Mouse (Mus musculus) spleen, adult 2 months (tissue): ENCODE results near the gene Ly6g5b. TPM values are rescaled to one million over a fixed set of nuclear protein-coding genes. Genes with fewer than 3 reads are reported as not detected.

Source experiments
- DNase-seq, 2 experiments: peaks; one replicate each; pipeline versions ENCODE4 v3.0.0 to v3.0.0-alpha.2; 2012 to 2021; ENCODE audit warnings: low spot score in 2 of 2, low read depth in 1 of 2
- H3K27ac ChIP-seq: fragments of 200-500 bp; 2 replicates; pipeline ENCODE4 v1.5.1; 2012; ENCODE audit warnings: low read length, inconsistent platforms; ENCODE audit not compliant: insufficient read depth
- H3K27me3 ChIP-seq: fragments of 200-500 bp; 2 replicates; pipeline ENCODE4 v1.6.1; 2012; ENCODE audit warnings: mild to moderate bottlenecking, moderate library complexity, low read length, inconsistent platforms; ENCODE audit not compliant: control insufficient read depth, insufficient read depth
- H3K36me3 ChIP-seq: fragments of 200-500 bp; 2 replicates; pipeline ENCODE4 v1.6.1; 2012; ENCODE audit warnings: mild to moderate bottlenecking, low read length, inconsistent platforms; ENCODE audit not compliant: control insufficient read depth, insufficient read depth
- H3K4me1 ChIP-seq: fragments of 200-500 bp; 2 replicates; pipeline ENCODE4 v1.6.1; 2011; ENCODE audit warnings: inconsistent platforms; ENCODE audit not compliant: control insufficient read depth, insufficient read depth, insufficient read length
- H3K4me3 ChIP-seq: fragments of 200-500 bp; 2 replicates; pipeline ENCODE4 v1.5.1; 2011; ENCODE audit warnings: mild to moderate bottlenecking, inconsistent platforms; ENCODE audit not compliant: insufficient read depth, insufficient read length; ENCODE audit errors: extremely low read depth
- CTCF ChIP-seq: fragments of 200-500 bp; IDR thresholded peaks from 2 replicates; pipeline ENCODE4 v1.5.1; 2011; ENCODE audit warnings: mild to moderate bottlenecking, inconsistent platforms; ENCODE audit not compliant: insufficient read depth, insufficient read length, insufficient replicate concordance; ENCODE audit errors: extremely low read depth
- POLR2A ChIP-seq: fragments of 200-500 bp; IDR thresholded peaks from 2 replicates; pipeline ENCODE4 v1.6.1; 2011; ENCODE audit warnings: low read depth, low read length, inconsistent platforms
- WGBS: fragments of 180-500 bp; shearing (Covaris S2); methylation state at CpG from one replicate; pipeline ENCODE4 v1.1.7; 2018; 5-methylcytosine and 5-hydroxymethylcytosine counted together
- polyA plus RNA-seq: library from polyadenylated mRNA; depleted of rRNA; stranded (reverse); fragments of >200 nt; gene quantifications from 2 replicates; pipeline ENCODE4 v1.2.3, GENCODE M21; 2012

Gene Ly6g5b
- polyA plus RNA-seq, 1 experiment, result 2.9 TPM

DNA sequence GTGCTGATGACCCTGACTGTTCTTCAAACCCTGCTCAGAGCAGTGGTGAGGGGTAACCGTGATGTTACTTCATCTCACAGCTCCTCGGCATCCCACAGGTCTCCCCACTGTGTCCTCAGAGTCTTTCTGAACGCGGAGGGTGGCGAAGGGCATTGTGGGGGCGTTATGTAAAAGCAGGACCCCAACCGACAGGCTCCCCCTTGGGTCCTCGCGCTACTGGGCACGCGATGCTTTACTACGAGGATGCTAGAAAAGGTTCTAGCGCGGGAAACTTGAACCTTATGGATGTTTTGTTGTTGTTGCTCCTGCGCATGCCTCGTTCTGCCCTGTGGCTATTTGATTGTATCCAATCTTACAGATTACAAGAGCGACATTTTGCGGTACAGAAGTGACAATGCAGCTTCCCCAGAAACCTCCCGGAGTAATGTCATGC is 6.7 kb upstream of the Ly6g5b start, which contains the start of gene Csnk2b:
TSS of gene Csnk2b (minus strand) at position 183 of the 433 bp plus-strand sequence.
- H3K4me3 ChIP-seq, result peak within 1 kb of the TSS; percentile 99
- peak within 1 kb of the TSS; percentile 79 for H3K27ac ChIP-seq
- no peaks in the 10 kb centered on the region for H3K27me3 ChIP-seq
- WGBS, result 1% methylated on average over 19 of the region's 19 CpGs
- TF ChIP-seq CTCF, result no peak
- TF ChIP-seq POLR2A, result no peak
- peaks cover 9% of the 10 kb centered on the region for H3K4me1 ChIP-seq
- DNase-seq, result no peak
- H3K36me3 ChIP-seq, result peaks cover 19% of the 10 kb centered on the region

- Histone ChIP-seq H3K4me1 (peaks cover 8% of the 10 kb centered on the region), H3K27ac (peak within 1 kb of the TSS; percentile 79), H3K36me3 (peaks cover 21% of the 10 kb centered on the region), H3K27me3 (no peaks in the 10 kb centered on the region), H3K4me3 (peak within 1 kb of the TSS; percentile 99)
- peak; percentile 96 to 97 for DNase-seq
- WGBS, result under 1% methylated on average over 49 of the region's 50 CpGs
- TF ChIP-seq POLR2A (peak; percentile 34; the same call in 1 of the 2 replicates), CTCF (no peak)
Measured at GRCm38 (mm10) chr17:35121143-35121799, 6.0 kb upstream of the Ly6g5b start, which contains the start of gene Gpank1. Gene Gpank1 (plus strand): TSS chr17:35121455.

DNA sequence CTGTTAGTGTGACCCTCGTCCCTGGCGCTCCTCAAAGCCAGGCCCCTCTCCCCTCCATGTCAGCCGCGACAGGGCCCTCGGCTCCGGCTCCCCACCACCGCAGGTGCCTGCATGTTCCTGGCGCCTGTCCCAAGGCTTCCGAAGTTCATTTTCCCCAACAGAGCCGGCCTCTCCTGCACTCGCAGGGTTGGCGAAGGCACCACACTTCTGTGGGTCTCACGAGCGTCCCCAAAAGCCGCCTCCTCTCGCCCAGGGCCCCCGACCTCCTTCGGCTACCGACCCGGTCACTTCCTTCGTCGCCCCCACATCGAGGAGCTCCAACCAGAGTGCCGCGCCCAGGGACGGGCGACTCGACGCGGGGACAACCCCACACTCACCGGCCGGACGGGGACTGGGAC is 5.5 kb upstream of the Ly6g5b start:
- Histone ChIP-seq H3K27me3 (no peaks in the 10 kb centered on the region), H3K27ac (peak overlapping the region; percentile 76), H3K36me3 (peaks cover 23% of the 10 kb centered on the region), H3K4me1 (peaks cover 8% of the 10 kb centered on the region), H3K4me3 (peak overlapping the region; percentile 99)
- under 1% methylated on average over 33 of the region's 33 CpGs for WGBS
- TF ChIP-seq POLR2A, result no peak
- no peak for TF ChIP-seq CTCF
- no peak for DNase-seq

GRCm38 (mm10) chr17:35111774-35112173 is 3.5 kb downstream of the Ly6g5b start:
- no peak overlapping the region for H3K4me3 ChIP-seq
- H3K27me3 ChIP-seq, result no peaks in the 10 kb centered on the region
- 85% methylated on average over 9 of the region's 9 CpGs for WGBS
- H3K36me3 ChIP-seq, result peaks cover 6% of the 10 kb centered on the region
- H3K4me1 ChIP-seq, result no peaks in the 10 kb centered on the region; the same call in 1 of the 2 replicates
- DNase-seq, result no peak
- TF ChIP-seq CTCF (no peak), POLR2A (no peak)
- H3K27ac ChIP-seq, result no peak overlapping the region

- Histone ChIP-seq H3K27ac (no peak within 1 kb of the TSS), H3K4me1 (no peaks in the 10 kb centered on the region), H3K36me3 (no peaks in the 10 kb centered on the region; the same call in 1 of the 2 replicates), H3K27me3 (no peaks in the 10 kb centered on the region), H3K4me3 (no peak within 1 kb of the TSS)
- TF ChIP-seq POLR2A (no peak), CTCF (no peak)
- no peak for DNase-seq
- 88% methylated on average over 6 of the region's 6 CpGs for WGBS
Measured at GRCm38 (mm10) chr17:35108097-35108496, 7.1 kb downstream of the Ly6g5b start, which contains the start of gene Ly6g5c. Gene Ly6g5c (plus strand): TSS chr17:35108279.

- Histone ChIP-seq H3K36me3 (peaks cover 9% of the 10 kb centered on the region), H3K27ac (no peak overlapping the region), H3K4me1 (no peaks in the 10 kb centered on the region), H3K4me3 (no peak overlapping the region), H3K27me3 (no peaks in the 10 kb centered on the region)
- DNase-seq, result no peak
- 86% methylated on average over 3 of the region's 3 CpGs for WGBS
- TF ChIP-seq CTCF, result no peak
- no peak for TF ChIP-seq POLR2A
Measured at GRCm38 (mm10) chr17:35106522-35106921, 8.7 kb downstream of the Ly6g5b start.

DNA sequence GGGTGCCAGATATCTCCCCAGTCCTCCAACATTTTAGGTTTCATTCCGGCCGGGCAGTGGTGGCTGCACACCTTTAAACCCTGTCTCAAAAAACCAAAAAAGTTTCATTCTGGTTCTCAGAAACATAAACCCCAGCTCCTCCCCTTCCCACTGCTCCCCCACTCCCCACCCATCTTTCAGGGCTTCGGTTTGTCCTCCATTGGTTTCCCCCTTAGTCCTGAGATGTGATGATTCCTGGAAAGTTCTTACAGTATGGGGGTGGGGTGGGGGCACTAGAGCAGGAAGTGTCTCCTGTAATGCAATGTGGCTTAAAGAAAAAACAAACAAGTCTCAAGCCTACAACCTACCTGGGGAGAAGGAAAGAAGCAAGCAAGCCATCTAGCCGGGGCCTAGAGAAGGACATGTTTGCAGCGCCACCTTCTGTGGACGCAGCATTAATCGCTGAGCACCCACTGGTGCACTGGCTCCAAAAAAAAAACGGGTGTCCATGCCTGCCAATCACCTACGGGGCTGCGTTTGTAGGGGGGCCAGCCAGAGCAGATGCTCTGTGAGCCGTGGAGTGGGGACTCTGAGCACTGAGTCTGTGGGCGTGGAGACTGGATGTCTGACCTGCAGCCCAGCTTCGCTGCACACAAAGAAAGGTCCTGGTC is 9.4 kb downstream of the Ly6g5b start:
- no peak overlapping the region for H3K4me3 ChIP-seq
- 31% methylated on average over 13 of the region's 13 CpGs for WGBS
- no peaks in the 10 kb centered on the region for H3K27me3 ChIP-seq
- DNase-seq, result no peak
- TF ChIP-seq CTCF, result peak; percentile 46; the same call in 1 of the 2 replicates
- TF ChIP-seq POLR2A, result no peak
- H3K36me3 ChIP-seq, result peaks cover 15% of the 10 kb centered on the region
- no peak overlapping the region for H3K27ac ChIP-seq
- H3K4me1 ChIP-seq, result no peaks in the 10 kb centered on the region
